Mouse (Mus musculus): Measurements from ENCODE around the gene Map3k10. TPM values are rescaled to one million over a fixed set of nuclear protein-coding genes. Genes with fewer than 3 reads are reported as not detected.
"Not testable (repeated sequence)": the region's sequence is repeated elsewhere in the genome, so short reads cannot be mapped to it uniquely, and the experiment has no call there.

Map3k10 gene
- total and polyA plus RNA-seq, 2 experiments from 2014 or later, result 22.9 to 141 TPM

- Histone ChIP-seq H3K4me2 (ENCODE audit: low read depth, low read length) (no peak overlapping the region), H3K27ac (no peak overlapping the region), H3K9ac (replicated peaks; ENCODE audit: low read length) (no peak overlapping the region), H3K4me1 (ENCODE audit: insufficient read depth, low read length) (no peaks in the 10 kb centered on the region), H3K27me3 (ENCODE audit: insufficient read depth, low read length) (no peaks in the 10 kb centered on the region), H3K36me3 (ENCODE audit: insufficient read depth, low read length) (no peaks in the 10 kb centered on the region), H3K4me3 (ENCODE audit: low read length) (no peak overlapping the region), H3K9me3 (ENCODE audit: low read length) (no peaks in the 10 kb centered on the region)
- ATAC-seq, result no peak
- TF ChIP-seq CTCF (IDR thresholded peaks at IDR 0.05; ENCODE audit: low read depth), result no peak
- WGBS, result 84% methylated on average over 6 of the region's 6 CpGs
- DNase-seq (ENCODE audit: low spot score), result no peak
Observed at GRCm38 (mm10) chr7:27647281-27648002, 27.0 kb downstream of the Map3k10 start.

GRCm38 (mm10) chr7:27646516-27646915 is 27.9 kb downstream of the Map3k10 start:
- no peak overlapping the region for H3K9ac ChIP-seq (replicated peaks; ENCODE audit: low read length)
- no peaks in the 10 kb centered on the region for H3K4me1 ChIP-seq (ENCODE audit: insufficient read depth, low read length)
- DNase-seq (ENCODE audit: low spot score) (no peak), ATAC-seq (no peak)
- no peak overlapping the region for H3K4me2 ChIP-seq (ENCODE audit: low read depth, low read length)
- H3K9me3 ChIP-seq (ENCODE audit: low read length), result no peaks in the 10 kb centered on the region
- H3K27me3 ChIP-seq (ENCODE audit: insufficient read depth, low read length), result no peaks in the 10 kb centered on the region
- H3K36me3 ChIP-seq (ENCODE audit: insufficient read depth, low read length), result no peaks in the 10 kb centered on the region
- no peak overlapping the region for H3K27ac ChIP-seq
- TF ChIP-seq CTCF (IDR thresholded peaks at IDR 0.05; ENCODE audit: low read depth), result no peak
- 84% methylated on average over 7 of the region's 7 CpGs for WGBS
- H3K4me3 ChIP-seq (ENCODE audit: low read length), result no peak overlapping the region

- no peak for TF ChIP-seq CTCF (IDR thresholded peaks at IDR 0.05; ENCODE audit: low read depth)
- no peak for ATAC-seq
- 58% methylated on average over 1 of the region's 1 CpGs for WGBS
Observed at GRCm38 (mm10) chr7:27644471-27644870, 29.9 kb downstream of the Map3k10 start.

GRCm38 (mm10) chr7:27635094-27635493 is 39.3 kb downstream of the Map3k10 start:
- ATAC-seq, result peak; percentile 53; the same call in 1 of the 2 replicates
- H3K4me2 ChIP-seq (ENCODE audit: low read depth, low read length); H3K4me3 ChIP-seq (ENCODE audit: low read length); H3K9me3 ChIP-seq (ENCODE audit: low read length); H3K9ac ChIP-seq (replicated peaks; ENCODE audit: low read length); H3K27me3 ChIP-seq (ENCODE audit: insufficient read depth, low read length); H3K4me1 ChIP-seq (ENCODE audit: insufficient read depth, low read length); H3K27ac ChIP-seq; DNase-seq (ENCODE audit: low spot score): not testable (repeated sequence)
- H3K36me3 ChIP-seq (ENCODE audit: insufficient read depth, low read length), result peaks cover 37% of the 10 kb centered on the region
- WGBS, result 95% methylated on average over 2 of the region's 2 CpGs

More at GRCm38 (mm10) chr7:27644471-27644870, 29.9 kb downstream of the Map3k10 start:
- Histone ChIP-seq H3K4me2 (ENCODE audit: low read depth, low read length) (no peak overlapping the region), H3K4me3 (ENCODE audit: low read length) (no peak overlapping the region), H3K36me3 (ENCODE audit: insufficient read depth, low read length) (no peaks in the 10 kb centered on the region), H3K27ac (no peak overlapping the region), H3K4me1 (ENCODE audit: insufficient read depth, low read length) (no peaks in the 10 kb centered on the region), H3K9ac (replicated peaks; ENCODE audit: low read length) (no peak overlapping the region), H3K9me3 (ENCODE audit: low read length) (no peaks in the 10 kb centered on the region), H3K27me3 (ENCODE audit: insufficient read depth, low read length) (no peaks in the 10 kb centered on the region)
- DNase-seq (ENCODE audit: low spot score), result no peak

- Histone ChIP-seq H3K4me1 (ENCODE audit: insufficient read depth, low read length) (no peaks in the 10 kb centered on the region), H3K4me3 (ENCODE audit: low read length) (no peak overlapping the region), H3K4me2 (ENCODE audit: low read depth, low read length) (no peak overlapping the region), H3K9me3 (ENCODE audit: low read length) (no peaks in the 10 kb centered on the region), H3K9ac (replicated peaks; ENCODE audit: low read length) (no peak overlapping the region), H3K27ac (no peak overlapping the region), H3K27me3 (ENCODE audit: insufficient read depth, low read length) (no peaks in the 10 kb centered on the region), H3K36me3 (ENCODE audit: insufficient read depth, low read length) (peaks cover 37% of the 10 kb centered on the region)
- no peak for ATAC-seq
- 91% methylated on average over 6 of the region's 6 CpGs for WGBS
- no peak for DNase-seq (ENCODE audit: low spot score)
- no peak for TF ChIP-seq CTCF (IDR thresholded peaks at IDR 0.05; ENCODE audit: low read depth)
Observed at GRCm38 (mm10) chr7:27634691-27635090, 39.7 kb downstream of the Map3k10 start.

- Histone ChIP-seq H3K27me3 (ENCODE audit: insufficient read depth, low read length) (no peaks in the 10 kb centered on the region), H3K4me1 (ENCODE audit: insufficient read depth, low read length) (no peaks in the 10 kb centered on the region), H3K4me3 (ENCODE audit: low read length) (no peak overlapping the region), H3K9me3 (ENCODE audit: low read length) (no peaks in the 10 kb centered on the region), H3K36me3 (ENCODE audit: insufficient read depth, low read length) (peaks cover 44% of the 10 kb centered on the region), H3K4me2 (ENCODE audit: low read depth, low read length) (no peak overlapping the region), H3K27ac (no peak overlapping the region), H3K9ac (replicated peaks; ENCODE audit: low read length) (no peak overlapping the region)
- WGBS, result 89% methylated on average over 6 of the region's 6 CpGs
- DNase-seq (ENCODE audit: low spot score) (no peak), ATAC-seq (no peak)
- no peak for TF ChIP-seq CTCF (IDR thresholded peaks at IDR 0.05; ENCODE audit: low read depth)
Observed at GRCm38 (mm10) chr7:27633166-27633565, 41.2 kb downstream of the Map3k10 start.

GRCm38 (mm10) chr7:27631439-27631838 is 43.0 kb downstream of the Map3k10 start:
- ATAC-seq (no peak), DNase-seq (ENCODE audit: low spot score) (no peak)
- no peak overlapping the region for H3K27ac ChIP-seq
- 96% methylated on average over 4 of the region's 4 CpGs for WGBS
- H3K9ac ChIP-seq (replicated peaks; ENCODE audit: low read length), result no peak overlapping the region
- no peak overlapping the region for H3K4me3 ChIP-seq (ENCODE audit: low read length)
- peaks cover 34% of the 10 kb centered on the region; the same call in 1 of the 2 replicates for H3K36me3 ChIP-seq (ENCODE audit: insufficient read depth, low read length)
- H3K27me3 ChIP-seq (ENCODE audit: insufficient read depth, low read length), result no peaks in the 10 kb centered on the region
- TF ChIP-seq CTCF (IDR thresholded peaks at IDR 0.05; ENCODE audit: low read depth), result no peak
- H3K9me3 ChIP-seq (ENCODE audit: low read length), result no peaks in the 10 kb centered on the region
- no peak overlapping the region for H3K4me2 ChIP-seq (ENCODE audit: low read depth, low read length)
- no peaks in the 10 kb centered on the region for H3K4me1 ChIP-seq (ENCODE audit: insufficient read depth, low read length)

- H3K4me3 ChIP-seq (ENCODE audit: low read length); H3K9ac ChIP-seq (replicated peaks; ENCODE audit: low read length); H3K4me1 ChIP-seq (ENCODE audit: insufficient read depth, low read length); H3K27me3 ChIP-seq (ENCODE audit: insufficient read depth, low read length); H3K4me2 ChIP-seq (ENCODE audit: low read depth, low read length); H3K9me3 ChIP-seq (ENCODE audit: low read length): not testable (repeated sequence)
- peaks cover 37% of the 10 kb centered on the region; the same call in 1 of the 2 replicates for H3K36me3 ChIP-seq (ENCODE audit: insufficient read depth, low read length)
- peak; percentile 19; the same call in 1 of the 2 replicates for ATAC-seq
- peak; percentile 45 for DNase-seq (ENCODE audit: low spot score)
- peak overlapping the region; percentile 58; the same call in 1 of the 2 replicates for H3K27ac ChIP-seq
- WGBS, result 61% methylated on average over 7 of the region's 7 CpGs
Observed at GRCm38 (mm10) chr7:27628816-27629215, 45.6 kb downstream of the Map3k10 start.
